Mouse (Mus musculus) hindbrain, embryonic 14.5 days (tissue): ENCODE results near the gene Safb2. TPM values are rescaled to one million over a fixed set of nuclear protein-coding genes. Genes with fewer than 3 reads are reported as not detected.
A peak's percentile ranks its signal among the peaks of the same experiment; 100 is the strongest.
"Not testable (repeated sequence)": the region's sequence is repeated elsewhere in the genome, so short reads cannot be mapped to it uniquely, and the experiment has no call there.

ENCODE experiments used
- ATAC-seq: fragments of 200-750 bp; cut with Nextera tagmentation; 2 replicates; pipeline ENCODE4 v1.8.0; 2017; ENCODE audit warnings: moderate number of reproducible peaks, mild to moderate bottlenecking, moderate TSS enrichment, moderate library complexity; ENCODE audit not compliant: low FRiP score
- DNase-seq: peaks from one replicate; pipeline ENCODE4 v3.0.0-alpha.2; 2015; ENCODE audit warnings: low spot score
- H3K27ac ChIP-seq: fragments of 300-500 bp; sonication (generic); 2 replicates; pipeline ENCODE4 v1.5.1; 2014; ENCODE audit warnings: mild to moderate bottlenecking, moderate library complexity
- H3K27me3 ChIP-seq: fragments of 300-500 bp; sonication (generic); 2 replicates; pipeline ENCODE4 v1.6.1; 2014; ENCODE audit warnings: mild to moderate bottlenecking, low read length, mixed read lengths; ENCODE audit not compliant: control insufficient read depth, insufficient read depth
- H3K36me3 ChIP-seq: fragments of 300-500 bp; sonication (generic); replicated peaks from 2 replicates; pipeline ENCODE4 v1.6.1; 2014; ENCODE audit not compliant: control insufficient read depth, insufficient read depth
- H3K4me1 ChIP-seq: fragments of 300-500 bp; sonication (generic); replicated peaks from 2 replicates; pipeline ENCODE4 v1.6.1; 2014; ENCODE audit warnings: antibody characterized with exemption, low read length, mixed read lengths; ENCODE audit not compliant: control insufficient read depth, insufficient read depth
- H3K4me2 ChIP-seq: fragments of 300-500 bp; sonication (generic); replicated peaks from 2 replicates; pipeline ENCODE4 v1.6.1; 2014; ENCODE audit warnings: mild to moderate bottlenecking, moderate library complexity
- H3K4me3 ChIP-seq: fragments of 300-500 bp; sonication (generic); replicated peaks from 2 replicates; pipeline ENCODE4 v1.5.1; 2014; ENCODE audit warnings: mild to moderate bottlenecking, low read length
- H3K9ac ChIP-seq: fragments of 300-500 bp; sonication (generic); 2 replicates; pipeline ENCODE4 v1.6.1; 2014
- H3K9me3 ChIP-seq: fragments of 300-500 bp; sonication (generic); 2 replicates; pipeline ENCODE4 v1.6.1; 2016; ENCODE audit warnings: low read length; ENCODE audit not compliant: control insufficient read depth
- WGBS: fragments of 180-500 bp; shearing (Covaris S2); extraction: QIAGEN DNeasy Blood & Tissue Kit; methylation state at CpG from one replicate; pipeline ENCODE4 v1.1.7; 2014; 5-methylcytosine and 5-hydroxymethylcytosine counted together
- polyA plus RNA-seq: library from polyadenylated mRNA; unstranded; fragments of >200 nt; fragmentation: Nextera tagmentation; extraction: Ambion mirVana; gene quantifications from 2 replicates; pipeline ENCODE4 v1.2.1, GENCODE M21; 2014

Safb2 gene
- polyA plus RNA-seq, 1 experiment from 2014 or later, result 47.5 TPM

DNA sequence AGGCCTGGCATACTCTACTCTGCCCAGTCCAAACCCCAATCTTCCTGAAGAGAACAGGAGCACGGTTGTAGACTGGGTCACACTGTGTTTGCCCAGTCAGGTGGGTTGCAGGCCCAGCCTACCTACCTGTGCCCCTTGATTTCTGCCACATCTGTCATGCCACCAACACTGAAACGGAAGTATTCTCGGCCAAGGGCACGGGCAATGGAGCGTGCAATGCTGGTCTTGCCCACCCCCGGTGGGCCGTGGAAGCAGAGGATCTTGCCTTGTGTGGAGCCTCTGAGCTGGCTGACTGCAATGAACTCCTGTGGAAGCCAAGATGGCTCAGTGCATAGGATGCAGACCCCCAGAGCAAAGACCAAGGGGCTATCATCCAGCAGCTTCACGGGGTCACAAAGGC lies 33.2 kb upstream of the Safb2 start:
- no peak for DNase-seq
- ATAC-seq, result no peak
- Histone ChIP-seq H3K27me3 (no peaks in the 10 kb centered on the region), H3K4me3 (no peak overlapping the region), H3K9ac (no peak overlapping the region), H3K4me1 (peaks cover 11% of the 10 kb centered on the region), H3K9me3 (no peaks in the 10 kb centered on the region), H3K4me2 (no peak overlapping the region), H3K27ac (no peak overlapping the region), H3K36me3 (peaks cover 81% of the 10 kb centered on the region)
- 94% methylated on average over 8 of the region's 8 CpGs for WGBS

DNA sequence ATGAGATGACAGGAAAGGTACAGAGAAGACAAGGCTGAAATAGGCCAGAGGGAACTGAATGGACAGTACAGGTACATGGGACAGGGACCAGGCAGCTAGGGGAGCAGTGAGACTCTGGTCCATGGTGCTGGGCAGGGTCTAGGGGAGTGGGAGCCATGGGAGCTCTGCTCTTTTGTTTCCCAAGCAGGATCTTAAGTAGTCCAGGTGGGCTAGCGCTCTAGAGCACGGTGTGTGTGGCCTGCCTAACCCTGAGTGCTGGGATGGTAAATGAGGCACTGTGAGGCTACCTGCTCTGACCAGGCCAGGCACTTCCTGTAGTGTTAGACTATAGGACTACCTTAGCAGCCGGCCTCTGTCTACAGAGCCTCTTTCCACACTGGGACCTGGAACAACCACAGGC lies 32.3 kb upstream of the Safb2 start:
- WGBS, result 91% methylated on average over 3 of the region's 3 CpGs
- DNase-seq (no peak), ATAC-seq (no peak)
- Histone ChIP-seq H3K27me3 (no peaks in the 10 kb centered on the region), H3K4me3 (no peak overlapping the region), H3K27ac (no peak overlapping the region), H3K36me3 (peaks cover 72% of the 10 kb centered on the region), H3K9ac (no peak overlapping the region), H3K4me2 (no peak overlapping the region), H3K9me3 (no peaks in the 10 kb centered on the region), H3K4me1 (peaks cover 11% of the 10 kb centered on the region)

- Histone ChIP-seq H3K4me3 (no peak overlapping the region), H3K9ac (no peak overlapping the region), H3K36me3 (peaks cover 64% of the 10 kb centered on the region), H3K4me1 (peaks cover 11% of the 10 kb centered on the region), H3K4me2 (no peak overlapping the region), H3K9me3 (no peaks in the 10 kb centered on the region), H3K27ac (no peak overlapping the region), H3K27me3 (no peaks in the 10 kb centered on the region)
- ATAC-seq (no peak), DNase-seq (no peak)
- 90% methylated on average over 4 of the region's 4 CpGs for WGBS
Measured at GRCm38 (mm10) chr17:56615792-56616191, 31.4 kb upstream of the Safb2 start.

- Histone ChIP-seq H3K9ac (no peak overlapping the region), H3K27ac (no peak overlapping the region), H3K4me1 (peaks cover 14% of the 10 kb centered on the region), H3K36me3 (peaks cover 59% of the 10 kb centered on the region), H3K9me3 (no peaks in the 10 kb centered on the region), H3K4me2 (peak overlapping the region; percentile 60; the same call in 1 of the 2 replicates), H3K27me3 (no peaks in the 10 kb centered on the region), H3K4me3 (no peak overlapping the region)
- ATAC-seq (no peak), DNase-seq (no peak)
- 89% methylated on average over 11 of the region's 11 CpGs for WGBS
Measured at GRCm38 (mm10) chr17:56615136-56615784, 30.9 kb upstream of the Safb2 start.

DNA sequence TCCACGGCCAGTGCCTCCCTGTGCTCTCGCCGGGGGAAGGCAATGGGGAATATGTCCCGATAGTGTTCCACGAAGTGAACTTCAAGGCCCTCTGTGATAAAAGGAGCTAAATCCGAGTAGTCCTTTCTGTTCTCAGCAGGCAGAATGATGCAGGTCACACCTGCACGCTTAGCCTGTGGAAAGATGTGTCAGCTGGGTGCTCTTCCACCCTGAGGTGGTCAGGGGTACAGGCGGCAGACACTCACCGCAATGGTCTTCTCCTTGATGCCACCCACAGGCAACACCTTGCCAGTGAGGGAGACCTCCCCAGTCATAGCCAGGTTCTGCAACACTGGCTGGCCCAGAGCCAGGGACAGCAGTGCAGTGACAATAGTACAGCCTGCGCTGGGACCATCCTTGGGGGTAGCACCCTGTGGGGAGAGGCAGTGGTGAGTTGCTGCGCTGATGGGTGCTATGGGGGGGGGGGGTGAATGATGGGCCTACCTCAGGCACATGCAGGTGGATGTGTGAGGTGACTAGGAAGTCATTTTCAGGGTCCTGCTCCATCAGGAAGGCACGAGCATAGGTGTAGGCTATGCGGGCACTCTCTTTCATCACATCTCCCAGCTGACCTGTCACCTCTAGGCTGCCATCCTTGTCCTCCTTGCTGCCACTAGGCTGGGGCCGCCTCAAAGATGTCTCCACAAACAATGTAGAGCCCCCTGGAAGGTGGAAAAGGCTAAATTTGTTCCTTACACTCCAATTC lies 30.2 kb upstream of the Safb2 start:
- ATAC-seq, result no peak
- WGBS, result 34% methylated on average over 14 of the region's 14 CpGs
- Histone ChIP-seq H3K27me3 (no peaks in the 10 kb centered on the region), H3K27ac (peak overlapping the region; percentile 91; the same call in 1 of the 2 replicates), H3K9me3 (no peaks in the 10 kb centered on the region), H3K9ac (peak overlapping the region; percentile 69), H3K4me1 (peaks cover 17% of the 10 kb centered on the region), H3K4me3 (peak overlapping the region; percentile 74), H3K4me2 (peak overlapping the region; percentile 60), H3K36me3 (peaks cover 52% of the 10 kb centered on the region)
- DNase-seq, result no peak

DNA sequence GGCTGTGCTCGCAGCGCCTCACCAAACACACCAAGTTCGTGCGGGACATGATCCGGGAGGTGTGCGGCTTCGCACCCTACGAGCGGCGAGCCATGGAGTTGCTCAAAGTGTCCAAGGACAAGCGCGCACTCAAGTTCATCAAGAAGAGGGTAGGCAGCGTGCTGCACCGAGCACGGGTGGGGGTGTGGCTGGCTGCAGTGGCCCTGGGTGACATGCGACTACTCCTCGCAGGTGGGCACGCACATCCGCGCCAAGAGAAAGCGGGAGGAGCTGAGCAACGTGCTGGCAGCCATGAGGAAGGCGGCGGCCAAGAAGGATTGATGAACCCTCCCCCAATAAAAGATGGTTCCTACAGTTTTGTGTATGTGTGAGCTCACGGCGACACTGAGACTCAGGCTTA lies 29.5 kb upstream of the Safb2 start:
- not testable (repeated sequence) for ATAC-seq
- WGBS, result under 1% methylated on average over 26 of the region's 26 CpGs
- peaks cover 45% of the 10 kb centered on the region for H3K36me3 ChIP-seq

DNA sequence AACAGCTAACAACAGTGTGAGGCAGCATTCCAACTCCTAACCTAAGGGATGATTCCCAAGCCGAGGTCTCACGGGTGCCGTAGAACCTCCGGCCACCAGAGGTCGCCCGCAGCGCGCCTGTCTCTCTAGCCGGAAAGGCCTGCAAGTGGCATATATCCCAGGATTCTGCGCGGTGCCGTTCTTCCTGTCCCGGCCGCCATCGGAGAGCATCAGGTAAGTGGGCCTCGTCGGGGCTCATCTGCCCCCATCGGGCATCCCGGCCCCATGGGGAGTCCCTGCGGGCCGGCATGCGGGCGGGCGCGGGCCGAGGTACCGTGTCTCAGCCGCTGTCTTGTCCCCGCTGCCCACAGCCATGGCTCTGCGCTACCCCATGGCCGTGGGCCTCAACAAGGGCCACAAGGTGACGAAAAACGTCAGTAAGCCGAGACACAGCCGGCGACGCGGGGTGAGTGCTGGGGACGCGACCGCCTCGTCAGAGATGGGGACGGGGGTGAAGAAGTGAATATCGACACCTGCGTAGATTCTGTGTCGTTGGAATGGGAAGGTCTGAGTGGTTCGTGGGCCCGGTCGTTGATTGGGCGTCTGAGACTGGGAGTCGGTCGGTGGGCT lies 29.0 kb upstream of the Safb2 start, which contains the start of gene Rpl36:
Rpl36 (plus strand) TSS at position 181 of the 609 bp plus-strand sequence.
- peak; percentile 74 for ATAC-seq
- Histone ChIP-seq H3K4me3 (peak within 1 kb of the TSS; percentile 74), H3K4me2 (peak within 1 kb of the TSS; percentile 60), H3K9ac (peak within 1 kb of the TSS; percentile 69), H3K4me1 (peaks cover 24% of the 10 kb centered on the region), H3K36me3 (peaks cover 39% of the 10 kb centered on the region), H3K27ac (peak within 1 kb of the TSS; percentile 91), H3K27me3 (no peaks in the 10 kb centered on the region), H3K9me3 (no peaks in the 10 kb centered on the region)
- peak; percentile 98 for DNase-seq
- WGBS, result under 1% methylated on average over 52 of the region's 52 CpGs

More for the DNA sequence above, 29.5 kb upstream of the Safb2 start:
- Histone ChIP-seq H3K9ac (peak overlapping the region; percentile 69), H3K27ac (peak overlapping the region; percentile 91), H3K4me2 (peak overlapping the region; percentile 60), H3K4me1 (peaks cover 18% of the 10 kb centered on the region), H3K4me3 (peak overlapping the region; percentile 74)
- DNase-seq, H3K9me3 ChIP-seq, H3K27me3 ChIP-seq: not testable (repeated sequence)

DNA sequence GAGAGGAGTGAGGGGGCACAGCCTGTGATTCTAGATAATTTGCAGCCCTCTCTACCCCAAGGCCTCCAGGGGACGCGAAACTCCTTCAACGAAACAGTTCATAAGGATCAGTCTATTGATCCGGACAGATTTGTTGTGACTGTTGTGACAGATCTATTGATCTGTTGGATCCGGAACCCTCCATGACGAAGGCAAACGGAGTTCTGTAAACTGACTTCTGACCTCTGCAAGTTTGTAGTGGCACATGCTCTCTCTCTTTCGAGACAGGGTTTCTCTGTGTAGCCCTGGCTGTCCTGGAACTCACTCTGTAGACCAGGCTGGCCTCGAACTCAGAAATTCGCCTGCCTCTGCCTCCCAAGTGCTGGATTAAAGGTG lies 28.2 kb upstream of the Safb2 start:
- not testable (repeated sequence) for H3K9me3 ChIP-seq, DNase-seq, H3K27me3 ChIP-seq, ATAC-seq, H3K4me3 ChIP-seq, H3K9ac ChIP-seq, H3K27ac ChIP-seq, H3K4me2 ChIP-seq
- 83% methylated on average over 10 of the region's 10 CpGs for WGBS
- peaks cover 39% of the 10 kb centered on the region for H3K36me3 ChIP-seq
- H3K4me1 ChIP-seq, result peaks cover 26% of the 10 kb centered on the region

GRCm38 (mm10) chr17:56611861-56612564 lies 27.6 kb upstream of the Safb2 start:
- H3K4me1 ChIP-seq, result peaks cover 26% of the 10 kb centered on the region
- H3K4me3 ChIP-seq, result no peak overlapping the region
- peaks cover 40% of the 10 kb centered on the region for H3K36me3 ChIP-seq
- no peak overlapping the region for H3K27ac ChIP-seq
- no peak for ATAC-seq
- 20% methylated on average over 14 of the region's 14 CpGs for WGBS
- no peak for DNase-seq
- no peaks in the 10 kb centered on the region for H3K27me3 ChIP-seq
- H3K9ac ChIP-seq, result no peak overlapping the region
- no peak overlapping the region for H3K4me2 ChIP-seq
- H3K9me3 ChIP-seq, result no peaks in the 10 kb centered on the region
